Mouse (Mus musculus) CH12.LX (cell line): ENCODE measurements around the gene Krtap19-3. TPM values are rescaled to one million over a fixed set of nuclear protein-coding genes. Genes with fewer than 3 reads are reported as not detected.

ENCODE experiments used
- DNase-seq: peaks from one replicate; pipeline ENCODE4 v3.0.0-alpha.2; 2013; ENCODE audit errors: extremely low read depth
- H3K27ac ChIP-seq: 2 replicates; pipeline ENCODE4 v1.5.1; 2012; ENCODE audit warnings: low read depth, mild to moderate bottlenecking, control low read depth, moderate library complexity; ENCODE audit not compliant: insufficient read depth
- H3K27me3 ChIP-seq: replicated peaks from 2 replicates; pipeline ENCODE3; 2012; ENCODE audit warnings: inconsistent platforms
- H3K36me3 ChIP-seq, 2 experiments: replicated peaks in 1 of 2; 2 replicates each; pipeline versions ENCODE3 to v1.6.1; 2012; ENCODE audit warnings: inconsistent platforms in 1 of 2, low read length in 1 of 2, mild to moderate bottlenecking in 1 of 2, mixed read lengths in 1 of 2, moderate library complexity in 1 of 2; ENCODE audit not compliant: control insufficient read depth in 1 of 2, insufficient read depth in 1 of 2
- H3K4me1 ChIP-seq, 2 experiments: 2 replicates each; pipeline ENCODE4 v1.6.1; 2012; ENCODE audit warnings: inconsistent platforms in 1 of 2, moderate library complexity in 1 of 2; ENCODE audit not compliant: insufficient read depth in 2 of 2, control insufficient read depth in 1 of 2
- H3K4me2 ChIP-seq: 2 replicates; pipeline ENCODE4 v1.6.1; 2012; ENCODE audit warnings: low read depth, mild to moderate bottlenecking, control low read depth; ENCODE audit not compliant: poor library complexity, insufficient read depth, severe bottlenecking
- H3K4me3 ChIP-seq, 3 experiments: fragments of 150-350 bp in 1 of 3; sonication (generic) in 1 of 3; replicated peaks in 1 of 3; 2 replicates each; pipeline versions ENCODE3 to v1.5.1; 2011 to 2012; ENCODE audit warnings: low read depth in 2 of 3, low read length in 2 of 3, mild to moderate bottlenecking in 2 of 3, moderate library complexity in 2 of 3, control low read depth in 1 of 3, improper control_type of control experiment in 1 of 3, inconsistent platforms in 1 of 3, mixed read lengths in 1 of 3; ENCODE audit not compliant: poor library complexity in 1 of 3
- H3K79me2 ChIP-seq: replicated peaks from 2 replicates; pipeline ENCODE4 v1.6.1; 2012; ENCODE audit warnings: mild to moderate bottlenecking, moderate library complexity; ENCODE audit not compliant: control insufficient read depth, poor library complexity, insufficient read depth, severe bottlenecking; ENCODE audit errors: extremely low read depth
- H3K9ac ChIP-seq: 2 replicates; pipeline ENCODE4 v1.6.1; 2012; ENCODE audit warnings: low read depth, mild to moderate bottlenecking, control low read depth, moderate library complexity; ENCODE audit not compliant: insufficient read depth
- H3K9me3 ChIP-seq: replicated peaks from 2 replicates; pipeline ENCODE3; 2012; ENCODE audit warnings: low read length, inconsistent platforms, mixed read lengths
- BHLHE40 ChIP-seq: IDR thresholded peaks from 2 replicates; pipeline ENCODE4 v1.6.1; 2011; ENCODE audit warnings: mild to moderate bottlenecking, low read depth, low read length, improper control_type of control experiment
- E2F4 ChIP-seq: IDR thresholded peaks from 2 replicates; pipeline ENCODE4 v1.6.1; 2011; ENCODE audit warnings: low read depth, low read length, improper control_type of control experiment; ENCODE audit not compliant: insufficient replicate concordance
- EP300 ChIP-seq: IDR thresholded peaks from 2 replicates; pipeline ENCODE4 v1.6.1; 2011; ENCODE audit warnings: low read length, improper control_type of control experiment
- IRF4 ChIP-seq: IDR thresholded peaks from 2 replicates; pipeline ENCODE4 v1.6.1; 2014; ENCODE audit warnings: low read depth, mild to moderate bottlenecking, inconsistent platforms, low read length, improper control_type of control experiment
- KAT2A ChIP-seq: IDR thresholded peaks from 2 replicates; pipeline ENCODE4 v1.6.1; 2012; ENCODE audit warnings: low read length, improper control_type of control experiment, inconsistent platforms; ENCODE audit not compliant: insufficient replicate concordance
- MAFK ChIP-seq: IDR thresholded peaks from 2 replicates; pipeline ENCODE4 v1.6.1; 2011; ENCODE audit warnings: low read length, improper control_type of control experiment; ENCODE audit not compliant: insufficient replicate concordance
- MEF2A ChIP-seq: IDR thresholded peaks from 2 replicates; pipeline ENCODE4 v1.6.1; 2014; ENCODE audit warnings: low read depth, mild to moderate bottlenecking, inconsistent platforms, low read length, improper control_type of control experiment, borderline replicate concordance
- MYC ChIP-seq: IDR thresholded peaks from 2 replicates; pipeline ENCODE4 v1.6.1; 2011; ENCODE audit warnings: low read depth, mild to moderate bottlenecking, improper control_type of control experiment, low read length
- NRF1 ChIP-seq: IDR thresholded peaks from 2 replicates; pipeline ENCODE4 v1.6.1; 2014; ENCODE audit warnings: low read depth, mild to moderate bottlenecking, inconsistent platforms, low read length, improper control_type of control experiment, moderate library complexity
- SMC3 ChIP-seq: IDR thresholded peaks from 2 replicates; pipeline ENCODE4 v1.6.1; 2011; ENCODE audit warnings: low read depth, low read length, improper control_type of control experiment
- ZKSCAN1 ChIP-seq: IDR thresholded peaks from 2 replicates; pipeline ENCODE4 v1.6.1; 2012; ENCODE audit warnings: low read depth, inconsistent platforms, low read length, improper control_type of control experiment, borderline replicate concordance
- dilution Hi-C: fragments of 300-500 bp; cut with MboI; formaldehyde crosslinking; loops from 2 replicates; pipeline ENCODE4 v1.14.3; 2020; ENCODE audit warnings: low sequenced_read_pairs; ENCODE audit not compliant: extremely low pct_unique_long_range_greater_than_20kb, extremely low pct_ligation_motif_present
- in situ Hi-C: fragments of 300-500 bp; cut with MboI; formaldehyde crosslinking; loops from 3 replicates; pipeline ENCODE4 v1.14.3; 2019; ENCODE audit warnings: low sequenced_read_pairs, low pct_ligation_motif_present, low pct_unique_long_range_greater_than_20kb, mixed read lengths
- polyA plus RNA-seq: library from polyadenylated mRNA; unstranded; fragments of >175 nt; gene quantifications from 2 replicates; pipeline ENCODE4 v1.2.1, GENCODE M21; 2012; ENCODE audit warnings: low read depth; ENCODE audit not compliant: insufficient read length
- total RNA-seq, 2 experiments: library from RNA; depleted of rRNA; stranded (reverse); fragments of 300-350 nt in 1 of 2; fragments of >200 nt in 1 of 2; gene quantifications; 2 replicates each; pipeline ENCODE4 v1.2.3; 2012 to 2014

Gene Krtap19-3
- total and polyA plus RNA-seq, 3 experiments = not detected

DNA sequence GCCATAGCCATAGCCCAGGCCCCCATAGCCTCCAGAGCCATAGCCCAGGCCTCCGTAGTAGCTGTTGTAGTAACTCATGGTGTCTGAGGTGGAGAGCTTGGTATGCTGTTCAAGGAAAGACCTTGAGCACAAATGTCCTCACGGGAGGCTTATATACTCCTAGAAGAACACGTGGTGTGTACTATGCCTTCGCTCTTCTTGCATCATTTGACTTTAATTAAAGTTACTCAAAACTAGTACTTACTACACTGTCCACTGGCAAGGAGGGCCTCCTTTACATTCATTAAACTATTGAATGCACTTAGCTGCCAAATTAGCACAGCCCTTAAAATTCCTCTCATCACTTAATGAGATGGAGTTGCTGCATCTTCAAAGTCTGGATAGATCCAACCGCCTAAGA, 7.2 kb upstream of the Krtap19-3 start, which contains the start of gene Krtap19-4:
Gene Krtap19-4 (minus strand): TSS at position 101 of the 400 bp plus-strand sequence.
- no peaks in the 10 kb centered on the region for H3K36me3 ChIP-seq
- dilution Hi-C loops (no loop called here), in situ Hi-C loops (no loop called here)
- H3K79me2 ChIP-seq = no peaks in the 10 kb centered on the region
- no peak within 1 kb of the TSS for H3K27ac ChIP-seq
- no peak within 1 kb of the TSS for H3K4me3 ChIP-seq
- H3K4me2 ChIP-seq = no peak within 1 kb of the TSS
- H3K27me3 ChIP-seq = no peaks in the 10 kb centered on the region
- H3K9ac ChIP-seq = no peak within 1 kb of the TSS
- peaks cover 43% of the 10 kb centered on the region for H3K9me3 ChIP-seq
- TF ChIP-seq EP300 = no peak
- no peak for DNase-seq
- H3K4me1 ChIP-seq = no peaks in the 10 kb centered on the region

DNA sequence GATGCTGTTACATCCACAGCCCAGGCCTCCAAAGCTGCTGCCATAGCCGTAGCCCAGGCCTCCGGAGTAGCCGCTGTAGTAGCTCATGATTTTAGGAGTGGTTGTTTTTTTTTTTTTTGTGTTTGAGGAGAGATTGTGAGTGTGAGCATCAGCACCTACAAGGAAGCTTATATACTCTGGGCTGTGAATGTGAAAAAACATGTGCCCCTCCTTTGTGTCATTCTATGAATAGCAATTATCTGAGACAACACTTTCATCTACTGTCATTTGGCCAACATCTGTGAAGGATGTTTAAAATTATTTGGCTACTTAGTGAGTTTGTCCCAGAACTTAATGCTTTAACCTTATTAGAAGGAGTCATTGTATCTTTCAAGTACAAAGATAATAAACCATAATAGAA, 3.7 kb downstream of the Krtap19-3 start, which contains the start of gene Krtap19-2:
Gene Krtap19-2 (minus strand): TSS at position 101 of the 400 bp plus-strand sequence.
- H3K4me2 ChIP-seq = no peak within 1 kb of the TSS
- no peaks in the 10 kb centered on the region for H3K79me2 ChIP-seq
- H3K9me3 ChIP-seq = peaks cover 14% of the 10 kb centered on the region
- in situ Hi-C loops (no loop called here), dilution Hi-C loops (no loop called here)
- H3K27ac ChIP-seq = no peak within 1 kb of the TSS
- DNase-seq = no peak
- no peak within 1 kb of the TSS for H3K9ac ChIP-seq
- H3K4me1 ChIP-seq = no peaks in the 10 kb centered on the region
- no peaks in the 10 kb centered on the region for H3K36me3 ChIP-seq
- no peak within 1 kb of the TSS for H3K4me3 ChIP-seq
- H3K27me3 ChIP-seq = no peaks in the 10 kb centered on the region
- no peak for TF ChIP-seq E2F4
- TF ChIP-seq KAT2A = no peak
- no peak for TF ChIP-seq MYC
- no peak for TF ChIP-seq IRF4
- no peak for TF ChIP-seq NRF1
- TF ChIP-seq MAFK = no peak
- no peak for TF ChIP-seq BHLHE40
- TF ChIP-seq ZKSCAN1 = no peak
- no peak for TF ChIP-seq MEF2A

DNA sequence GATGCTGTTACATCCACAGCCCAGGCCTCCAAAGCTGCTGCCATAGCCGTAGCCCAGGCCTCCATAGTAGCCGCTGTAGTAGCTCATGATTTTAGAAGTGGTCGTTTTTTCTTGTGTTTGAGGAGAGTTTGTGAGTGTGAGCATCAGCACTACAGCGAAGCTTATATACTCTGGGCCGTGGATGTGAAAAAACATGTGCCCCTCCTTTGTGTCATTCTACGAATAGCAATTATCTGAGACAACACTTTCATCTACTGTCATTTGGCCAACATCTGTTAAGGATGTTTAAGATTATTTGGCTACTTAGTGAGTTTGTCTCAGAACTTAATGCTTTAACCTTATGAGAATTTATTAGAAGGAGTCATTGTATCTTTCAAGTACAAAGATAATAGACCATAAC, 8.5 kb downstream of the Krtap19-3 start, which contains the start of gene Krtap19-1:
Gene Krtap19-1 (minus strand): TSS at position 101 of the 400 bp plus-strand sequence.
- Histone ChIP-seq H3K27ac (no peak within 1 kb of the TSS), H3K9ac (no peak within 1 kb of the TSS), H3K9me3 (peaks cover 28% of the 10 kb centered on the region), H3K4me3 (no peak within 1 kb of the TSS), H3K27me3 (no peaks in the 10 kb centered on the region), H3K4me1 (no peaks in the 10 kb centered on the region), H3K36me3 (no peaks in the 10 kb centered on the region), H3K4me2 (no peak within 1 kb of the TSS), H3K79me2 (no peaks in the 10 kb centered on the region)
- TF ChIP-seq SMC3 = no peak
- dilution Hi-C loops (no loop called here), in situ Hi-C loops (no loop called here)
- no peak for DNase-seq
